Mouse (Mus musculus) skeletal muscle tissue, adult 2 months (tissue): ENCODE data around the gene Dmwd.
"Not testable (repeated sequence)": the region's sequence is repeated elsewhere in the genome, so short reads cannot be mapped to it uniquely, and the experiment has no call there.

ENCODE experiments used
- DNase-seq: peaks from one replicate; pipeline ENCODE4 v3.0.0-alpha.2; 2012; ENCODE audit warnings: low read depth, low spot score

Dmwd gene

GRCm38 (mm10) chr7:19071024-19071423 is 5.0 kb upstream of the Dmwd start:
- DNase-seq: not testable (repeated sequence)

DNA sequence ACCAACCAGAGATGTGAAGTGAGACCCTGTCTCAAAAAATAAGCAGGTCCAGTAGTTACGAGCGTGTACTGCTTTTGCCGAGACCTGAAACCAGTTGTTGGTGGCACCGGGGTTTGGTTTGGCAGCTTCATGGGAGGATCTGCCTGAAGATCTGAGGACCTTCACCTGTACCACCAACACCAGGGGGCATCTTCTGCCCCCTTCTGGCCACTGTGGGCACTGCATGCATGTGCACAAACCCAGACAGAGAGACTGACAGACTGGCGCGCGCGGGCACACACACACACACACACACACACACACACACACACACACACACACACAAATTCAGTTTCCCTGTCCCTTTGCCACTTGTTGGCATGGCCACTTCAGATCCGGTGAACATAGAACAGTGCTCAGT is 2.5 kb upstream of the Dmwd start:
- no peak for DNase-seq

DNA sequence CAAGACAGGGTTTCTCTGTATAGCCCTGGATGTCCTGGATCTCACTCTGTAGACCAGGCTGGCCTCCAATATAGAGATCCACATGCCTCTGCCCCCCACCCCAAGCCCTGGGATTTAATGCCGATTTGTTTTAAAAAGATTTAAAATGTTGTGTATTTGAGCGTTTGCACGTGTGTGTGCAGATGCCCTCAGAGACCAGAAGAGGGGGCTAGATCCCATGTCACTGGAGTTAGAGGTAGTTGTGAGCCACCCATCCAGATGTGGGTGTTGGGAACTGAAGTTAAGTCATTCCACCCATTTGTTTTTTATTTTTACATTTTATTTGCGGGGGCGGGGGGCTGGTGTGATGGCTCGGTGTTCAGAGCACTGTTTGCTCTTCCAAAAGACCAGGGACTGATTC is 1.5 kb upstream of the Dmwd start:
- DNase-seq: no peak

- DNase-seq: no peak
Measured at GRCm38 (mm10) chr7:19075231-19075630, 796 bp upstream of the Dmwd start.

- DNase-seq: no peak
Measured at GRCm38 (mm10) chr7:19076586-19076991, 562 bp downstream of the Dmwd start.

- peak; percentile 60 for DNase-seq
Measured at GRCm38 (mm10) chr7:19077761-19078160, 1.7 kb downstream of the Dmwd start.

DNA sequence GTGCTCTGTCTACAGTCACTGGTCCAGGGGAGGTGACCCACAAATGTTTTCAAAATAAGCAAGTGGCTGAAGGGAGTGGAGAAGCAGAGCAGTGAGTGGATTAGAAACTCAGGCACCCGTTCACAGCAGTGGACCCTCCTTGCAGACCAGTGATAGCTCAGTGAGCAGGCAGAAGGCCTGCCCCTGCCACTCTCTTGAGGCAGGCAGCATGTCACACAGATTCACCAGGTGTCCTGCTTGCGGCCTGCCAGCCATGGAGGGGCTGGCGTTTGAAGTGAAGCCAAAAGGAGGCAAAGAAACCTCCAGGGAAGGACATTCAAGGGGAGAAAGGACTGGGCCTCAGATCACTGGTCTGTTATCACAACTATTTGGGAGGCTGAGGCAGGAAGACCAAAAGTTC is 2.7 kb downstream of the Dmwd start:
- DNase-seq: no peak

- no peak for DNase-seq
Measured at GRCm38 (mm10) chr7:19080451-19080950, 4.5 kb downstream of the Dmwd start.

- no peak for DNase-seq
Measured at GRCm38 (mm10) chr7:19082171-19082570, 6.1 kb downstream of the Dmwd start.

- peak; percentile 89 for DNase-seq
Measured at GRCm38 (mm10) chr7:19083096-19083495, 7.1 kb downstream of the Dmwd start.

GRCm38 (mm10) chr7:19083701-19084100 is 7.7 kb downstream of the Dmwd start, which contains the start of gene Dmpk:
TSS of gene Dmpk (plus strand) at chr7:19083849.
- peak; percentile 55 for DNase-seq

- DNase-seq: peak; percentile 90
Measured at GRCm38 (mm10) chr7:19084277-19084771, 8.3 kb downstream of the Dmwd start.

GRCm38 (mm10) chr7:19084921-19085473 is 9.0 kb downstream of the Dmwd start:
- no peak for DNase-seq

- no peak for DNase-seq
Measured at GRCm38 (mm10) chr7:19085495-19085894, 9.5 kb downstream of the Dmwd start.

DNA sequence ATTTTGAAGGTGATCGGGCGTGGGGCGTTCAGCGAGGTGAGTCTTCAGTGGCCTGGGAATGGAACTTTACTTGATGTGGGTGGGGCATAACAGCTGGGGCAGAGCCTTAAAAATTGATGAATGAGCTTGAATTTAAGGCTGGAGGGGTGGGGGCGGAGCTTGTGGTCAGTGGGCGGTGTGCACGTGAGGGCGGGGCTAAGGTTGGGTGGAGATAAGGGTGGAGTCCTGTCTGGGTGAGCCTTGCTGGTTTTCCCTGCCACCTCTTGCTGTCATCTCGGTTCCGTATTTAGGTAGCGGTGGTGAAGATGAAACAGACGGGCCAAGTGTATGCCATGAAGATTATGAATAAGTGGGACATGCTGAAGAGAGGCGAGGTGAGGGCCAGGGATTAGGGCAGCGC is 10.0 kb downstream of the Dmwd start:
- DNase-seq: peak; percentile 49

DNA sequence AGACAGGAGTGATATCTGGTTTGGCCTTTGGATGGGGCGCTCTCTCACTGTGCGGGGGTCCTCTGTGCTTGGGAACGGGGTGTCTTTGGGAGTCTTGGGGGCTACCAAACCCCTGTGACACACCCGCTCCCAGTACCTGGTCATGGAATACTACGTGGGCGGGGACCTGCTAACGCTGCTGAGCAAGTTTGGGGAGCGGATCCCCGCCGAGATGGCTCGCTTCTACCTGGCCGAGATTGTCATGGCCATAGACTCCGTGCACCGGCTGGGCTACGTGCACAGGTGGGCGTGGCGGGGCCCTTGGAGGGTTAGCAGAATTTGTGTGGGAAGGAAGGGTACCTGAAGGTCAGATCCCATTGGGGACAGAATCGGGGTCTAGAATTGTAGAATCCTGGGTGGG is 10.7 kb downstream of the Dmwd start:
- DNase-seq: no peak

DNA sequence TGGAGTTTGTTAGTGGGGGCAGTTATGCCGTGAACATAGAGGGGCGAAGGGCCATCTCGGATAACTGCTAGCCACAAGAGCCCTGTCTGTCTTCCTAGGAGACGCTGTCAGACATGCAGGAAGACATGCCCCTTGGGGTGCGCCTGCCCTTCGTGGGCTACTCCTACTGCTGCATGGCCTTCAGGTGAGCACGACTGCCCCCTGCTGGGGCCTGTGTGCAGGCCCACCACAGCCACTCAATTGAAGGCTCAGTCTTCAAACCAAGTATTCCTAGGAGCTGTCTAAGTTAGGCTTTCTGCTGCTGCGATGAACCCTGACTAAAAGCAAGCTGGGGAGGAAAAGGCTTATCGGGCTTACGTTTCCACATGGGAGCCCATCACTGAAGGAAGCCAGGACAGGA is 12.8 kb downstream of the Dmwd start:
- peak; percentile 56 for DNase-seq

DNA sequence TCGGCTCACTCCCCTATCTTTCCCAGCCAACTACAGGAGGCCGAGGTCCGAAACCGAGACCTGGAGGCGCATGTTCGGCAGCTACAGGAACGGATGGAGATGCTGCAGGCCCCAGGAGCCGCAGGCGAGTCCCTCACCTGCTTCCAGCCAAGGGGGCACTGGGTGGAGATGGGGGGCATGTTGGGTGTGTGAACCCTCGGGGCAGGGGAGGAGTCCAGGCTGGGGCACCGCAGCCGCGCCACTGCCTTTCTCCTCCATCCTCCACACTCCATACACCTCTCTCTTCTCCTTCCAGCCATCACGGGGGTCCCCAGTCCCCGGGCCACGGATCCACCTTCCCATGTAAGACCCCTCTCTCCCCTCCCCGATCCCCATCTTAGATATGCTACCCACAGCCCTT is 15.9 kb downstream of the Dmwd start:
- DNase-seq: no peak

- no peak for DNase-seq
Measured at GRCm38 (mm10) chr7:19092381-19093173, 16.6 kb downstream of the Dmwd start.

DNA sequence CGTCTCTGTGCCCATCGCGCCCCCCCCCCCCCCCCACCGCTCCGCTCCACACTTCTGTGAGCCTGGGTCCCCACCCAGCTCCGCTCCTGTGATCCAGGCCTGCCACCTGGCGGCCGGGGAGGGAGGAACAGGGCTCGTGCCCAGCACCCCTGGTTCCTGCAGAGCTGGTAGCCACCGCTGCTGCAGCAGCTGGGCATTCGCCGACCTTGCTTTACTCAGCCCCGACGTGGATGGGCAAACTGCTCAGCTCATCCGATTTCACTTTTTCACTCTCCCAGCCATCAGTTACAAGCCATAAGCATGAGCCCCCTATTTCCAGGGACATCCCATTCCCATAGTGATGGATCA is 17.1 kb downstream of the Dmwd start:
- peak; percentile 76 for DNase-seq

- peak; percentile 96 for DNase-seq
Measured at GRCm38 (mm10) chr7:19093537-19094385, 17.7 kb downstream of the Dmwd start.

DNA sequence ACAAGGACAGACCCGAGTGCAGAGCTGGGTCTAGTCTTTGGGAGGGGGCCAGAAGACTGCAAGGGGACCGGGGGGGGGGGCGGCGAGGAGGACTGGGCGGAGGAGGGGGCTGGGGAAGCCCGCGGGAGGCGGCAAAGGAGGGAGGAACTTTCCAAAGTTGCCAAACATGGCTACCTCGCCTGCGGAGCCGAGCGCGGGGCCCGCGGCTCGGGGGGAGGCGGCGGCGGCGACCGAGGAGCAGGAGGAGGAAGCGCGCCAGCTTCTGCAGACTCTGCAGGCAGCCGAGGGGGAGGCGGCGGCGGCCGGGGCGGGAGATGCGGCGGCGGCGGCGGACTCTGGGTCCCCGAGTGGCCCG is 18.4 kb downstream of the Dmwd start, which contains the start of gene Six5:
Gene Six5 (plus strand): TSS at position 124 of the 355 bp plus-strand sequence.
- no peak for DNase-seq
